Mouse (Mus musculus): ENCODE measurements at regions not wholly inside any gene's neighbourhood (a gene's known extent, or its start where the extent isn't known, plus 50 kb on each side); places are given as distances from the start of the nearest gene placed in this dataset.
A peak's percentile ranks its signal among the peaks of the same experiment; 100 is the strongest.

DNA sequence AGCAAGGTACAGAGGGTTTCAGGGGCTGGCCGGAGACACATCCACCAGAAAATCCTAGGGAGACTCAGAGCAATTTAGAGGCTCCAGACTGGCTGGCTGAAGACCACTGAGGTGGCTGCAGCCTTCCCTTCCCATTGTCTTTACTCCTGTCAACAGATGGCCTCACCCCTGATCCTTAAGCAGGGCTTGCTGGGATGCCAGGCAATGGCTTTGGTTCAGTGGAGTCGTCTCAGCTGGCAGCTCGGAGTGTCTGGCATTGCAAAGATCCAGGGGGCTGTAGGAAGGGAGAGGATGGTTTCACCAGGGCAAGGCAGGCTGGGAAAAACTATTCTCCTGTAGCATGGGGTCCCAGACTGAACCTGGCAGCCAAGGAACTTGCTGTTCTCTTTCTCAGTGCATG lies 395.8 kb downstream of the Tshz3 start:
- DNase-seq (ENCODE audit: low read depth, low spot score) = no peak

DNA sequence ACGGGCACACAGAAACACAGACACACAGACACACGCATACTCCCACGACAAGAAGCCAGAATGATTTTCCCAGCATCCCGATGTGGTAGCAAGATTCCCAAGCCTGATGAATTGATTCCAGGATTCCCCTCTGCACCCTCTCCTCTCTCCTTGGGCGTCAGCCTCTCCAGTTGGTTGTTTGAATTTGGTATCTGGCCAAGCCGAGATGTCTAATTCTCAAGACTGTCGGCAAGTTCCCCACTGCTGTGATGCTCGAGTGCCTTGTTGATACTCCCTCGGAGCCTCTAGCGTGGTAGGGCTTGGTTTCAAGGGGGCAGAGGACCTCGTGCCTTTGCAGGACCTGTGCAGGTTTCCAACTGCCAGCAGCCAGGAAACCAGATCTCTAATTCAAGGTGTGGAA lies 397.9 kb downstream of the Tshz3 start:
- DNase-seq (ENCODE audit: low read depth, low spot score) = no peak

GRCm38 (mm10) chr7:37096291-37096690 lies 398.4 kb downstream of the Tshz3 start:
- no peak for DNase-seq (ENCODE audit: low read depth, low spot score)

GRCm38 (mm10) chr7:37098950-37099349 lies 401.0 kb downstream of the Tshz3 start:
- no peak for DNase-seq (ENCODE audit: low read depth, low spot score)

DNA sequence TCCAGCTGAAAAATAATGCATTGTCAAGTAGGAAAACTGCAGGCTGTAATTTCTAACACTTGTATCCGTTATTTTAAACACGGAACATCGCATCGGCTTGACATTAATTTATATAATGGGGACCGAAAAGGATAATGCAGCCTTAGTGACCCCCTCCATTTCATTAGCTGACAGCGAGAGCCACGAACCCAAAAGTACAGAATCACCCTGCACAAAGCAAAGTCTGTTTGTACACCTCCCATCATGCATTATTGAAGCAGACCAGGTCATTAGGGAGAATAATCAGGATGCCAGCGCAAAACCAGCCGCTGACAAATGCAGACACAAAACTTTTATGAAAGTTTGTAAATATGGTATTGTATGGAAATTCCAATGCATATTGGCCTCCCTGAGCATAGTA lies 406.8 kb downstream of the Tshz3 start:
- DNase-seq (ENCODE audit: low read depth, low spot score) = no peak

- no peak for DNase-seq (ENCODE audit: low read depth, low spot score)
These were observed 413.2 kb downstream of the Tshz3 start for GRCm38 (mm10) chr7:37111071-37111470.

GRCm38 (mm10) chr7:37120776-37121175 lies 422.9 kb downstream of the Tshz3 start:
- no peak for DNase-seq (ENCODE audit: low read depth, low spot score)

GRCm38 (mm10) chr7:37140191-37140590 lies 442.3 kb downstream of the Tshz3 start:
- no peak for DNase-seq (ENCODE audit: low read depth, low spot score)

DNA sequence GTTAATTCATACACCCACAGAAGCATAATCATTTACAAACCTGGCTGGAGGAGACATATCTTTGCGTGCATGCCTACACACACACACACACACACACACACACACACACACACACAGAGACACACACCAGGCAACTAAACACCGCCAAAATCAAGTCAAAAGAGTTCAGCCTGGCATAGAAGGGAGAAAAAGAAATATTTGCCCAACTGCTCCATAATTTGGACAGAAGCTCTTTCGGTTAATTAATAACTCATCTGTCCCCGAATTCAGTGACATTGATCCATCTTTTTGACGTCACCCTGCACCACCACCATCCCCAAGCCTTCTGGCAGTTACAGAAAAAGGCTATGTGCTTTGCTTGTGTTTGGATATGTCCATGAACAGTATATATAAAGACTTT lies 444.9 kb downstream of the Tshz3 start:
- DNase-seq (ENCODE audit: low read depth, low spot score) = no peak

- no peak for DNase-seq (ENCODE audit: low read depth, low spot score)
These were observed 446.4 kb downstream of the Tshz3 start for GRCm38 (mm10) chr7:37144303-37144702.

- DNase-seq (ENCODE audit: low read depth, low spot score) = no peak
These were observed 451.8 kb downstream of the Tshz3 start for GRCm38 (mm10) chr7:37149711-37150110.

DNA sequence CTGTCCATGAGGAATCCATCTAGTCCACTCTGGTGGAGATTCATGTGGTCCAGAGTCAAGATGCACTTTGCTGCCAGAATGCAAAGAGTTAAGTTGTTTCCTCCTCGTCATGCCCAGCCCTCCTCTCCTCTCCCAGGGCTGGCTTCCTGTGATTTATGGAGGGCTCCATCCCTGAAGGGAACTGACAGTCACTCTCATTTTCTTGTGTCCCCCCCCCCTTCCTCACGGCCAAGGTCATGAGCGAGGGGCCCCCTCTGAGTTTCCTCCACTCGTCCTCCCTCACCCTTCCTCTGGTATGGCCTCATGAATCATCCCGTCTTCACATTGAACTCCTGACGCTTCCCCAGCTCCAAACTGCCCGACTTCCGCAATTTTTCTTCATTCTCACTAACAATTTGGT lies 461.9 kb downstream of the Tshz3 start:
- no peak for DNase-seq (ENCODE audit: low read depth, low spot score)

DNA sequence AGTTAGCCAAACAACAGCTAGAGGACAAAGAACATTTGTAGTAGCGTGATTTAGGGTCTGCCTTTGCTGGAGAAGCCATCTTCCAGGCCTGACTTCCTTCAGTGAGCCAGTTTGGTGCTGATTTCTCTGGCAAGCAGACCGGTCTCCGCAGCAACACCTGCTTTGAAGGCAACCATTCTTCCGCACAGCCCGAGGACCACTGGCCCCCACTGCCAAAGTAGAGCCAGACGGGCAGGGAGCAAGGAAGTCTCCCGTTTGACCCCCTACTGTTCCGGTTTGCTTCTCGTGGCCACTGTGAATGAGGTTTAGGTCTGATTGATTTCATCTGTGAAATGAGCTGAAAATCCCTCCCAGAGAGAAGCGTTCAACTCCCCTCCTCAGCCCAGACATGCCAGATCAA lies 471.0 kb downstream of the Tshz3 start:
- DNase-seq (ENCODE audit: low read depth, low spot score) = no peak

- DNase-seq (ENCODE audit: low read depth, low spot score) = peak; percentile 67
These were observed 477.8 kb downstream of the Tshz3 start for GRCm38 (mm10) chr7:37175746-37176145.

- no peak for DNase-seq (ENCODE audit: low read depth, low spot score)
These were observed 480.3 kb downstream of the Tshz3 start for GRCm38 (mm10) chr7:37178256-37178655.

DNA sequence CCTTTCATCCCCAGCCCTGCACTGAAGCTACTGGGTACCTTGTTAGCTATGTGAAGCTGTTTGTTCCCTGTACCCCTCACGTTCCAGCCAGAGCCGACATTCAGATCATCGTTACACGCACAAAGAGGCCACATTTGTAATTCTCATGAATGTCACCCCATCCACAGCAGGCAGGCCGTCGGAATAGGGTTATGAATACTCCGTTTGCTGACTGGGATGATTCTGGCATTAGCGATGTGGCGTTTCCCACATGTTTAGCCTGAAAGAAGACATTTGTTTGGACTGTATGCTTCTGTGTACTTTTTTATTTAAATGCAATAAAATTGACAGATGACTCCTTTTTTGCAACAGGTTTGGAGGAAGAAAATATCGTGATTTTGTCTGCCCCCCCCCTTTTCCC lies 482.0 kb downstream of the Tshz3 start:
- no peak for DNase-seq (ENCODE audit: low read depth, low spot score)

DNA sequence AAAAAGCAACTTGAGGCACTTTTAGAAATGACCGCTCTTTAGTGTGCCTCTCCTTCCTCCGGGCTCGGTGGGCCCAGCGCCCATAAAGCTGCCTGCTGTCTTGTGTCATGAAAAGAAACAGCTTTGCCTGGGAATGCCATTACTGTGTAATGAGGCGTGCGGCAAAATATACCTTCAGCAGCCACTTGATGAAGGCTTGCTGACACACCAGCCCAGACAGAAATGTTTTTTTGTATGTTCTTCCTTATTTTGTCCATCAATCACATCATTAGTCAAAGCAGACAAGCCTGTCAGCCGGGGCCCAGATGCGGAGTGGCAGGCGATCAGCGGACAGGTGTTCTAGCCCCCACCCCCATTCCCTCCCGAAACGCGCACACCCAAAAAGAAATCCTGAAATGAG lies 482.5 kb downstream of the Tshz3 start:
- no peak for DNase-seq (ENCODE audit: low read depth, low spot score)

GRCm38 (mm10) chr7:37181109-37181508 lies 483.2 kb downstream of the Tshz3 start:
- no peak for DNase-seq (ENCODE audit: low read depth, low spot score)

DNA sequence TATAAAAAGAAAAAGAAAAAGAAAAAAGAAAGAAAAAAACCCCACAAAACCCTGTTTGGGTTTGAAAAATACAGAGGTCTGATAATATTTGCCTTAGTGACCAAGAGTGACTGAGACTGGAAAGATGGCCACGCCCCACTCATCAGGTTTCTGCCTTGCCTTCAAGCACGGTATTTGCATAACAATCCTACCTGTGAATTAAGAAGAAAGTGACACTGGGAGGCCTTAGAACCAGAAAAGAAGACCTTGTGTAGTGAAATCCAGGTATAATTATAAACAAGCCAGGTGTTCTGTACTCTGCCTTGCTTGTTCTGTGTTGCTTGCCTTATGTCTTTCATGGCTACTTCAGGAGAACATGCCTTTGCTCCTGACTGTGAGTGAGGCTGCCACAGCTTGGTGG lies 494.6 kb downstream of the Tshz3 start:
- peak; percentile 78 for DNase-seq (ENCODE audit: low read depth, low spot score)

- DNase-seq (ENCODE audit: low read depth, low spot score) = no peak
These were observed 506.9 kb downstream of the Tshz3 start for GRCm38 (mm10) chr7:37204800-37205199.

DNA sequence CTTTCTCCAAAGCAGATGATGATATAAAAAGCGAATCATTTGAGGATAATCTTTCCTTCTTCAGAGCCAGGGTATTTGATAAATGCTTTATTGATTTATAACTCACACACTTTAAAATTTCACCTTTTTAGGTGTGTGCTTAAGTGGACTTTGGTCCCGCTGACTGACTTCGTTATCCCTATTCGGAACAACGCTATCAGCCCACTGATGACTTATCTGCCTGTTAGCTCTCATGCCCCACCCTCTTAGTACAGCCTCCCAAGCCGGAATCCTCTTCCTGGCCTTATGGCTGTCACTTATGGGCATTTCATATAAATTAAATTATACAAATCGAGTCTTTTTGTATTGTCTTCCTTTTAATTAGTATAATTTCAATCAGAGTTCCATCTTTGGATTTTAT lies 510.4 kb downstream of the Tshz3 start:
- DNase-seq (ENCODE audit: low read depth, low spot score) = no peak

- DNase-seq (ENCODE audit: low read depth, low spot score) = no peak
These were observed 515.8 kb downstream of the Tshz3 start for GRCm38 (mm10) chr7:37213751-37214181.

- DNase-seq (ENCODE audit: low read depth, low spot score) = no peak
These were observed 517.6 kb downstream of the Tshz3 start for GRCm38 (mm10) chr7:37215498-37215897.

DNA sequence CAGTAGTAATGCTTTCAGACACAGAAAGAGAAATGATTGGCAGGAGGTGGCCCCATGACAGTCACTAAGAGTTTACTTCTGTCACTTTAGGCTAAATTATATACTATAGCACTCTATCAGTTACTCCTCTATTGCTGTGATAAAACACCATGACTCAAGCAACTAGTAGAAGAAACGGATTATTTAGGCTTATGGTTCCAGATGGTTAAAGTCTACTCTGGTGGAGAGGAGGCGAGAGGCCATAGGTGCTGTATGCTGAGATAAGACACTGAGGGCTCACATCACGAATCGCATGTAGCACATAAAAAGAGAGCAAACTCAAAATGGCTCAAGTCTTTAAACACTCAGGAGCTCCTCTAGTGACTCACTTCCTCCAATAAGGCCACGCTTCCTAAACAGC lies 522.6 kb downstream of the Tshz3 start:
- no peak for DNase-seq (ENCODE audit: low read depth, low spot score)

GRCm38 (mm10) chr7:37226423-37226822 lies 528.5 kb downstream of the Tshz3 start:
- DNase-seq (ENCODE audit: low read depth, low spot score) = no peak

Data from ES-CJ7 (cell line).